Mouse (Mus musculus) splenic B cell, adult 2 months (primary cell): ENCODE data around the gene Zc3h18.

ENCODE experiments used
- DNase-seq: peaks from one replicate; pipeline ENCODE4 v3.0.0-alpha.2; 2011; ENCODE audit warnings: low read depth, low spot score
- H3K27me3 ChIP-seq: 2 replicates; pipeline ENCODE4 v1.6.1; 2012; ENCODE audit warnings: mild to moderate bottlenecking, low read length, moderate library complexity, mixed read lengths; ENCODE audit not compliant: control insufficient read depth, poor library complexity, insufficient read depth, severe bottlenecking
- H3K36me3 ChIP-seq: 2 replicates; pipeline ENCODE4 v1.6.1; 2012; ENCODE audit warnings: mild to moderate bottlenecking, low read length, moderate library complexity, mixed read lengths; ENCODE audit not compliant: control insufficient read depth, poor library complexity, insufficient read depth, severe bottlenecking

The Zc3h18 gene

DNA sequence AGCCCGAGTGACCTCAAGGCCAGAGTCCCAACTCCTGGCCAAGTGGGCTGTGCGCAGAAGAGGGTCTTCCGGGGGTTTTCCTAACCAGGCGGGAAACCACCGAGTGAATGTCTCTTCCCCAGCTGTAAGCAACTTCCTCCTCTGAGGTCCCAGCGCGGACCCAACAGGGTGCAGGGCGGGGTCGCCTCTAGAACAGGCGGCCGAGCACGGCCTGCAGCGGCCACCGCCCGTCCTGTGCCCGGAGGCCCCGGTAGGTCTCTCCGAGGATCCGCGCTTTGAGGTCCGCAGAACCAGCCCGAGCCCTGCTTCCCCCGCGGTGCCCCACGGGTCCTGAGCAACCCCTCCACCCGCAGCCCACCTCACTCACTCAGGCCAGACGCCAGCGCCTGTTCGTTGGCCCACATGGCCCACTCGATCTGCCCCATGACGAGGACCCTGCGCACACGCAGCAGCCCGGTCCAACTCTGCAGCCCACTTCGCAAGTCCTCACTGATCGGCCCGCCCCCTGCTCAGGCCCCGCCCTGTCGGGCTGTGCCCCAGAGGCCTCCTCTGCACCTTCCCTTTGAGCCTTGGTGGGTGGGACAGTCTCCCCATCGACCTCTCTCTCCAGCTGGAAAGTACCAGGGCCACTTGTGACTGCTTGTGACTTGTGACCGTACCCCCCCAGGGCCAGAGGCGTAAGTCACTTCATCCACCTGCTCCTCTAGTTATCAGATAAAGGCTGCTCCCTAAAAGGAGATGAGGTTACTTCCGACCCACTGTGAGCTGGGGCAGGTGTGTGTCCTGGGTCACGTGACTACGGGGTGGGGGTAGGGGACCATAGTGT lies 56.2 kb downstream of the Zc3h18 start, which contains the start of gene Cyba:
Cyba (minus strand) TSS at position 488 of the 826 bp plus-strand sequence.
- DNase-seq, result peak; percentile 94
- H3K27me3 ChIP-seq, result no peaks in the 10 kb centered on the region
- no peaks in the 10 kb centered on the region for H3K36me3 ChIP-seq

GRCm38 (mm10) chr8:122433269-122433905 lies 57.0 kb downstream of the Zc3h18 start:
- H3K36me3 ChIP-seq, result no peaks in the 10 kb centered on the region
- no peaks in the 10 kb centered on the region for H3K27me3 ChIP-seq
- DNase-seq, result no peak

- DNase-seq, result peak; percentile 55
- no peaks in the 10 kb centered on the region for H3K27me3 ChIP-seq
- no peaks in the 10 kb centered on the region; the same call in 1 of the 2 replicates for H3K36me3 ChIP-seq
Measured at GRCm38 (mm10) chr8:122435375-122435774, 59.0 kb downstream of the Zc3h18 start.

DNA sequence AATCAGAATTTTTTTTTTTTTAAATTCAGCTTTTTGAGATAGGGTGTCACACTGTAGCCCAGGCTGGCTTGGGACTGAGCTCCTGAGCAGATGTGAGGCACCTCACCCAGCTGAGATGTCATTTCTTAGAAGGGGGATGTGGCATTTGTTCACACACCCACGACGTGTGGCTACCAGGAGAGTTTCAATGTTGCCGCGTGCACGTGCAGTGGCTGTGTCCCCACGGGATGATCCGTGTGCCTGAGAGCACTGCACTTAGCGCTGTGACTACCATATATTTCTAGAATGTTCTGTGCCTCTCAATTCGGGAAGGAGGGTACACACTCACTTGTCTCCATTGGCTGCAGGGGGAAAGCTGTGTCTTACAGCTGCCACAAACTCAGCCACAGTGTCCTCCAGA lies 59.7 kb downstream of the Zc3h18 start:
- DNase-seq, result peak; percentile 28
- no peaks in the 10 kb centered on the region; the same call in 1 of the 2 replicates for H3K36me3 ChIP-seq
- no peaks in the 10 kb centered on the region for H3K27me3 ChIP-seq

GRCm38 (mm10) chr8:122436586-122437125 lies 60.2 kb downstream of the Zc3h18 start:
- DNase-seq, result no peak
- Histone ChIP-seq H3K36me3 (no peaks in the 10 kb centered on the region; the same call in 1 of the 2 replicates), H3K27me3 (no peaks in the 10 kb centered on the region)

DNA sequence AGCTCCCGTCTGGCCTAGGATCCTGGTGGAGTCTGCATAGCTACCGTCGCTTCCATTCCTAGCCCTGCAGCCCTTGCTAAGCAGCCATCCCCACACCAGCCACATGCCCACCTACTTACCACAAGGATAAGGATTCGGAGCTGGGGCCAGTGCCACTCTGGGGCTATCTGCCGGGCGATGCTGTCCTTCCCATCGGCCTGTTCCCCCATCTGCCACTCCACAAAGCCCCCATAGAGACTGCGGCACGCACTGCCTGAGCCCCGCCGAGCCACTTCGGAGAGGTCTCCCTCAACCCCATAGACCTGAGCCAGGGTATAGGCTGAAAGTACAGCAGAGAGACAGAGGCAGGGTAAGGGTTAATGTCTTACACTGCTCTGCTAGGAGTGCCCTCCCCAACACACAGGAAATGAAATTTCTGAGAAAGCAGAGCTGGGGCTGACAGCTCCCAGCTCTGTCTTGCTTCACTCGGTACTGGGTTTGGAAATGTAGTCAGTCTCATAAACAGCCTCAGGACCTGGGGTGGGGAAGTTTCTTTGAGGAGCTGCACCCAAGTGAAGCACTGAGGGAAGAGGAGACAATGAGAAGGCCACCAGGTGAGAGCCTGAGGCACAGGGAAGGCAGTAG lies 61.4 kb downstream of the Zc3h18 start:
- H3K27me3 ChIP-seq, result no peaks in the 10 kb centered on the region
- DNase-seq, result no peak

DNA sequence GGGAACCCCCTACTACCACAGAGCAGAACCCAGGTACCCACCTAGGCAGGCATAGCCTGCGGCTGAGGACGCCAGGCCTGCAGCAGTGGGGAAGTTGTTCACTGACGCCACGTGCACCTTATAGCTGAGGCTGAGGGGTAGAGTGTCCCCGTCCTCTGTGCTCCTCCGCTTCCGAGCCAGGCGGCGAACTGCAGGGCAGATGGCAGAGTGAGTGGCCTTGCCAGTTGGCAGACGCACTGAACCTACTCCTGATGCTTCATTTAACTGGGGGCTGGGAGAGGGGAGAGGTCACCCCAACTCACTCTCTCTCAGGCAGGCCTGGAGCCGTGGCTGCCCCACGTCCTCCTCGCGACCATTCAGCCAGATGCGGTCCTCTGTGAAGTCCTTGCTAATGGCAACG lies 62.9 kb downstream of the Zc3h18 start:
- no peak for DNase-seq
- Histone ChIP-seq H3K27me3 (no peaks in the 10 kb centered on the region), H3K36me3 (no peaks in the 10 kb centered on the region; the same call in 1 of the 2 replicates)

More for the DNA sequence above, 61.4 kb downstream of the Zc3h18 start:
- H3K36me3 ChIP-seq, result no peaks in the 10 kb centered on the region; the same call in 1 of the 2 replicates

DNA sequence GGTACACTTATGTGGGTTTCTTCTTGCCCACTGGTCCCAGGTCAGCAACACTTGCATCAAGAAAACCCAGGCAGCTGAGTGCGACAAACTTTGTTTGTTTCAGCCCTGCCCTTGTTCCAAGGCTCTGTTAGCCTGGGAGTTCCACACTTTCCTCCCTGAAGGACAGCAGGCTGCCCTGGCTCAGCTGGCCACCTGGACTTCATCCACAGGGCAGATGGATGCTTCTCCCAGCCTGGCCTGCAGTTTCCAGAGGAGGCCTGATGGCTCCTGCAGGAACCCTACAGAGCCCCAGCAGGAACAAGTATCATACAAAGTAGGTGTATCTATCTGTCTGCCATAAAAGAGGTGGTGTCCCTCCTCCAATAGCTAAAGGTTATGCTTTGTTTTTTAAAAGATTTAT lies 64.9 kb downstream of the Zc3h18 start:
- Histone ChIP-seq H3K27me3 (no peaks in the 10 kb centered on the region), H3K36me3 (no peaks in the 10 kb centered on the region; the same call in 1 of the 2 replicates)
- DNase-seq, result no peak

- no peaks in the 10 kb centered on the region; the same call in 1 of the 2 replicates for H3K36me3 ChIP-seq
- no peaks in the 10 kb centered on the region for H3K27me3 ChIP-seq
- no peak for DNase-seq
Measured at GRCm38 (mm10) chr8:122442356-122442755, 65.9 kb downstream of the Zc3h18 start.

DNA sequence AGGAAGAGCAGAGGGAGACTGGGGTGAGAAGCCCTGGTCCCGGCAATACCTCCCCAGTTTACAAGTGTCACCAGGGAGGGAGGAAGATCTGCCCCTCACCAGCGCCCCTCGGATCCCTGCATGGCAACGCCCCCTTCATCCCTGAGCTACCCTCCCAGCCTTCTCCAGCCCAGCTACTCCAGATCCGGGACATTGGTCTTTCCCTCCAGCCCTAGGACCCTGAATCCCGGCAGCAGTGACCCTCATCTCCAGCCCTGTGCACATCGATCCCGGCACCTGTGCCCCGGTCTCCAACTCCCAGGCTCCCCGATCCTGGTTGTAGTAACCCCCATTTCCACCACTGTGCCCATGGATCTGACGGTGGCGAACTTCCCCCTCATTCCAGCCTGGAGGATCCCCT lies 66.4 kb downstream of the Zc3h18 start:
- Histone ChIP-seq H3K27me3 (no peaks in the 10 kb centered on the region), H3K36me3 (no peaks in the 10 kb centered on the region; the same call in 1 of the 2 replicates)
- no peak for DNase-seq

DNA sequence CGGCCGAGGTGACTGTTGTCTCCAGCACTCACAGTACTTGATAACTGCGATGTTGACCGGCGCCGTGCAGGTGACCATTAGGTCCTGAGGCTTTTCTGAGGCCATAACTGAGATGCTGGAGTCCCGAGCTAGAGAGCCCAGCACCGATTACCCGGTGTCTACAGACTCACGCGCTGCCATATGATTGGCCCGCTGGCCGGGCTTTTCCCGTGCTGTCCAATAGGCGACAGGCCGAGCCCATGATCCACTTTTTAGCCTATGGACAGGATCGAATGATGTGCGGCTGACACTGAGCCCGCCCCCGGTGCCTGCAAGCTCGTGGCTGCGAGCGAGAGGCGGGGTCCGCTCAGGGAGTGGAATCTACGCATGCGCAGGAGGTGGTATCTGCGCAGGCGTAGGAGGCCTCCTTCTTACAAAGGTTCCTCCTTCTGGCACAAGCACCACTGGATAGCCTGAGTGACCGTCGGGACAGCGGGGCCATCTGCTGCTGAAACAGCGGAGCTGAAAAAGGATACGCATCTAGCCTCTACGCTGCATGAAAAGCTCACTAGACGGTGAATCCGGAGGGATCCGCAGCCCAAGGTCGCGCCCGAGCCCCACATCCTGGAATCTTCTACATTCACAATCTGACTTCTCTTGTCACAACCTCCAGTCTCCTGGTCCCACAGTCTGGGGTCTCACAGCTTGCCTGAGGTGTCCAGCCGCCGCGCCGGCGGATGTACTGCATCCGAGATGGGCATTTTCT lies 67.0 kb downstream of the Zc3h18 start, which contains the start of gene Mvd:
Mvd (minus strand) TSS at position 161 of the 745 bp plus-strand sequence.
- peak; percentile 99 for DNase-seq
- H3K36me3 ChIP-seq, result no peaks in the 10 kb centered on the region; the same call in 1 of the 2 replicates
- H3K27me3 ChIP-seq, result no peaks in the 10 kb centered on the region

- Histone ChIP-seq H3K27me3 (no peaks in the 10 kb centered on the region), H3K36me3 (no peaks in the 10 kb centered on the region; the same call in 1 of the 2 replicates)
- DNase-seq, result peak; percentile 66
Measured at GRCm38 (mm10) chr8:122444058-122444748, 67.8 kb downstream of the Zc3h18 start.

DNA sequence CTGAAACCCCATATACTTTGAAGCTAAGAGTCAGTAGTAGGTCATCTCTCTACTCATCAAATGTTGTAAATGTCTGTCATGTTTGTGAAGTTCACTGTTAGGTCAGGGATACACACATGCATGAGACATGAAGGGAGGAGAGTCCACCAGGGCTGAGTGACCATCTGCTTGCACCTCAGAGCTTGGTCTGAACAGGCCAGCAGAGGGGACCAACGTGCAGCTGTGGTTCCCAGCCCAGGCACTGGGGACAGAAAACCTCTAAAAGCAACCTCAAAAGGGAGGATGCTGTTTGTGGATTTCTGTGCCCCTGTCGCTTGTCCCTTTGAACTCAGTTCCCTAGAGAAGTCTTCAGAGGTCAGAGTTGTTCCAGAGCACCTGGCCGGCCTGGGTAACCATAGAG lies 68.8 kb downstream of the Zc3h18 start:
- H3K27me3 ChIP-seq, result no peaks in the 10 kb centered on the region
- no peak for DNase-seq
- no peaks in the 10 kb centered on the region for H3K36me3 ChIP-seq
